Mouse (Mus musculus): ENCODE data around the gene Fbxw17. TPM values are rescaled to one million over a fixed set of nuclear protein-coding genes. Genes with fewer than 3 reads are reported as not detected.
"Not testable (repeated sequence)": the region's sequence is repeated elsewhere in the genome, so short reads cannot be mapped to it uniquely, and the experiment has no call there.

Gene Fbxw17
- polyA plus RNA-seq, 1 experiment from 2014 or later = 36.4 TPM

- no peaks in the 10 kb centered on the region for H3K27me3 ChIP-seq (ENCODE audit: insufficient read depth, low read length)
- no peak within 1 kb of the TSS for H3K4me3 ChIP-seq (ENCODE audit: low read depth, low read length)
- H3K4me2 ChIP-seq = no peak within 1 kb of the TSS
- H3K9ac ChIP-seq = no peak within 1 kb of the TSS
- no peaks in the 10 kb centered on the region for H3K4me1 ChIP-seq (ENCODE audit: insufficient read depth)
- 76% methylated on average over 2 of the region's 2 CpGs for WGBS
- no peak for TF ChIP-seq CTCF (IDR thresholded peaks at IDR 0.05; ENCODE audit: low read depth)
- no peak for DNase-seq
- H3K36me3 ChIP-seq (ENCODE audit: insufficient read depth) = no peaks in the 10 kb centered on the region
- H3K27ac ChIP-seq (ENCODE audit: low read depth) = no peak within 1 kb of the TSS
- no peaks in the 10 kb centered on the region for H3K9me3 ChIP-seq (ENCODE audit: low read depth, low read length)
- ATAC-seq (ENCODE audit: insufficient read depth) = no peak
These were observed 26.1 kb downstream of the Fbxw17 start, which contains the start of gene Gm47429 for GRCm38 (mm10) chr13:50443812-50444211. Gene Gm47429, minus strand, starts transcription at chr13:50443912.

DNA sequence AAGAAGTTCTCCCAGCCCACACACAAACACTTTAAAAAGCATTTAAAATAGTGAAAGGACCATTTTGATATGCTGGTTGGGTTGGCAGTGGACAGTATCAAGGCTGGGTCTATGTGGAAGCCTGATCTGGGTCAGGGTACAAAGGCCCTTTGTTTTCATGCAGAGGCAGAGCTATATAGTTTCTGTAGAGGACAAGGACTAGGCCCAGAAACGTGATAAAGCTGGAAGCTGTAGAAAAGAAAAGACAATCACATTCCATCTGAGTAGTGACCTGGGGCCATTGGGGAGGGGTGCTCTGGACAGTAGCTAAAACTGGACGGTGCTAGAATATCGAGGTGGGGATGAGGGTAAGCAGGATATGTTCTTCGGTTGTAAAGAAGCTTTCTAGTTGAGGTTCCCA, 27.6 kb downstream of the Fbxw17 start:
- DNase-seq (no peak), ATAC-seq (ENCODE audit: insufficient read depth) (no peak)
- TF ChIP-seq CTCF (IDR thresholded peaks at IDR 0.05; ENCODE audit: low read depth) = no peak
- Histone ChIP-seq H3K27ac (ENCODE audit: low read depth) (no peak overlapping the region), H3K4me3 (ENCODE audit: low read depth, low read length) (no peak overlapping the region), H3K4me1 (ENCODE audit: insufficient read depth) (no peaks in the 10 kb centered on the region), H3K9ac (no peak overlapping the region), H3K27me3 (ENCODE audit: insufficient read depth, low read length) (no peaks in the 10 kb centered on the region), H3K9me3 (ENCODE audit: low read depth, low read length) (no peaks in the 10 kb centered on the region), H3K4me2 (no peak overlapping the region), H3K36me3 (ENCODE audit: insufficient read depth) (no peaks in the 10 kb centered on the region)
- 74% methylated on average over 4 of the region's 4 CpGs for WGBS

- H3K9me3 ChIP-seq (ENCODE audit: low read depth, low read length); H3K27ac ChIP-seq (ENCODE audit: low read depth); H3K4me1 ChIP-seq (ENCODE audit: insufficient read depth); H3K9ac ChIP-seq; H3K4me2 ChIP-seq; H3K36me3 ChIP-seq (ENCODE audit: insufficient read depth); ATAC-seq (ENCODE audit: insufficient read depth); H3K4me3 ChIP-seq (ENCODE audit: low read depth, low read length); DNase-seq; H3K27me3 ChIP-seq (ENCODE audit: insufficient read depth, low read length): not testable (repeated sequence)
- WGBS = 60% methylated on average over 9 of the region's 9 CpGs
These were observed 34.6 kb downstream of the Fbxw17 start for GRCm38 (mm10) chr13:50452266-50452665.

GRCm38 (mm10) chr13:50453426-50453825, 35.8 kb downstream of the Fbxw17 start:
- Histone ChIP-seq H3K27me3 (ENCODE audit: insufficient read depth, low read length) (no peaks in the 10 kb centered on the region), H3K36me3 (ENCODE audit: insufficient read depth) (no peaks in the 10 kb centered on the region), H3K4me3 (ENCODE audit: low read depth, low read length) (no peak overlapping the region), H3K9ac (no peak overlapping the region), H3K4me1 (ENCODE audit: insufficient read depth) (no peaks in the 10 kb centered on the region), H3K9me3 (ENCODE audit: low read depth, low read length) (no peaks in the 10 kb centered on the region), H3K27ac (ENCODE audit: low read depth) (no peak overlapping the region), H3K4me2 (no peak overlapping the region)
- no peak for ATAC-seq (ENCODE audit: insufficient read depth)
- no peak for TF ChIP-seq CTCF (IDR thresholded peaks at IDR 0.05; ENCODE audit: low read depth)
- WGBS = 26% methylated on average over 4 of the region's 4 CpGs
- no peak for DNase-seq

DNA sequence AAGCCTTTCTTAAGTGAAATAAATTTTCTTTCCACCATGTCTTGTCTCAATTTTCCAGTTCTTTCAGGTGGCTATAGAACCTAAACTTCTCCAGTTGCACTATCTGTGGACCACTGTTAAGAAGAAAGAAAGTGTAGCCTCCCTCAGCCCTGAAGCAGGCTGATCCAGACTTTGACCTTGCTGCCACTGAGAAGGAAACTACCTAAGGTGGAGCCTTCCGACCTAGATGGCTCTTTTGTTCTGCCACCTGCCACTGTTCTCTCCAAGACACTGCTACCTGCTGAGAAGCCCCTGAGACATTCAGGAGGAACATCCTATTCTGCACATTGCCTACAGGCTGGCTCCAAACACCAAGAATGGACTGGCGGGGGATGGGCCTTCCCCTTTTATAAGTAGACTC, 42.8 kb downstream of the Fbxw17 start:
- ATAC-seq (ENCODE audit: insufficient read depth); H3K4me2 ChIP-seq; H3K4me3 ChIP-seq (ENCODE audit: low read depth, low read length); H3K9ac ChIP-seq; DNase-seq; H3K27me3 ChIP-seq (ENCODE audit: insufficient read depth, low read length); H3K36me3 ChIP-seq (ENCODE audit: insufficient read depth); H3K9me3 ChIP-seq (ENCODE audit: low read depth, low read length); H3K4me1 ChIP-seq (ENCODE audit: insufficient read depth); H3K27ac ChIP-seq (ENCODE audit: low read depth): not testable (repeated sequence)
- WGBS = 79% methylated on average over 2 of the region's 2 CpGs

DNA sequence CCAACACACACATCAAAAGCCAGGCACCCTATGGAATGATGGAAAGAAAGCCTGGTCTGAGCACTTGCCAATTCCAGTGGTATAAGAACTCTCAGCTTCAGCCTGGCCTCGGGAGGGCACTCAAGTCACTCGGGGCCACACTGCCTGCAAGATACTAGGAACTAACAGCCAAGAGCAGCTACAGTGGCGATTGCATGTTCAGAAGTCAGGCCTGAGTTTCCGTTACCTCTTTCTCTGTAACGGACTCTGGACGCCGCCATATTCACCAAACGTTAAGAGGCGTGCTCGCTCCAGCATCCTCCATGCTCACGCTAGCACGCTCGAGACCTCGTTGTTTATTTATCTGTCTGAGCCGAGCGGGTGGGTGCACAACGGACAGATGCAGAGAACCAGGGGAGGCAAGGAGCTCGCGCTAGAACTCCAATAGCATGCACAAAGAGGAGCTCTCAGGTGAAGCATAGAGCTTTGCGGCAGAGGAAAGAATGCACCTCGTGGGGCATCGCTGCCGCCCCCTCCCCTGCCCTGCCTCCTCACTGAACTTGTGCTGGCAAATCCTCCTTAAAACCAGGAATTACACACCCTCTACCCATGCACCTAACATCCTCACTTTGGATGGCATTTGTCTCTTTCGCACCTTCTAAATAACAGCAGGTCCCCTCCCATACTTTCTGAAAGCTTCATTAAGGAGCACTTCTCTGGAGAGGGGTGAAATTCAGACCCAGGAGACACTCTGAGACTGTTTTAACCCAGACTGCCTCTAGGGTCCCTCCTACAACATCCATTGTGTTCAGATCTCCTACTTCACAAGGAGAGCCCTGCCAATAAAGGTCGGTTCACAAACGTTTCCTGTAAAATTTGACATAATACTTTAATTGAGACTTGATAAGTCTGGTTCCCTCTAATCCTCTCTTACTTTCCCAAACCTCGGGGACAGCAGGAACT, 47.2 kb downstream of the Fbxw17 start:
- DNase-seq (peak; percentile 51), ATAC-seq (ENCODE audit: insufficient read depth) (peak; percentile 47; the same call in 1 of the 2 replicates)
- WGBS = 22% methylated on average over 27 of the region's 27 CpGs
- H3K27ac ChIP-seq (ENCODE audit: low read depth) = no peak overlapping the region
- 0 out of 2 replicates have a peak, but pooled peaks have one; percentile 12 for TF ChIP-seq CTCF (IDR thresholded peaks at IDR 0.05; ENCODE audit: low read depth)
- H3K4me2 ChIP-seq = peak overlapping the region; percentile 61
- H3K9ac ChIP-seq = peak overlapping the region; percentile 38; the same call in 1 of the 2 replicates
- no peaks in the 10 kb centered on the region for H3K27me3 ChIP-seq (ENCODE audit: insufficient read depth, low read length)
- peak overlapping the region; percentile 31 for H3K4me3 ChIP-seq (ENCODE audit: low read depth, low read length)
- H3K4me1 ChIP-seq (ENCODE audit: insufficient read depth) = no peaks in the 10 kb centered on the region
- no peaks in the 10 kb centered on the region for H3K36me3 ChIP-seq (ENCODE audit: insufficient read depth)
- H3K9me3 ChIP-seq (ENCODE audit: low read depth, low read length) = no peaks in the 10 kb centered on the region

GRCm38 (mm10) chr13:50467007-50467406, 49.3 kb downstream of the Fbxw17 start, which contains the start of gene Nutm2:
Gene Nutm2, plus strand, starts transcription at chr13:50467307.
- DNase-seq = no peak
- Histone ChIP-seq H3K9me3 (ENCODE audit: low read depth, low read length) (no peaks in the 10 kb centered on the region), H3K9ac (no peak within 1 kb of the TSS), H3K27me3 (ENCODE audit: insufficient read depth, low read length) (no peaks in the 10 kb centered on the region), H3K36me3 (ENCODE audit: insufficient read depth) (no peaks in the 10 kb centered on the region), H3K4me3 (ENCODE audit: low read depth, low read length) (no peak within 1 kb of the TSS), H3K4me2 (no peak within 1 kb of the TSS), H3K27ac (ENCODE audit: low read depth) (no peak within 1 kb of the TSS), H3K4me1 (ENCODE audit: insufficient read depth) (no peaks in the 10 kb centered on the region)
- WGBS = 69% methylated on average over 4 of the region's 4 CpGs
- no peak for TF ChIP-seq CTCF (IDR thresholded peaks at IDR 0.05; ENCODE audit: low read depth)
- ATAC-seq (ENCODE audit: insufficient read depth) = no peak

Other genes with a start within 250 kb of the Fbxw17 start
- 0.20 and 0.32 TPM in 2 replicates for gene Gm906, start 167.6 kb upstream of the Fbxw17 start, polyA plus RNA-seq (2014; fragmentation: Nextera tagmentation; extraction: Ambion mirVana)
- gene Gm47429, start 26.0 kb downstream of the Fbxw17 start, polyA plus RNA-seq (2014; fragmentation: Nextera tagmentation; extraction: Ambion mirVana) = not detected in 2 replicates
- gene Nutm2, start 49.4 kb downstream of the Fbxw17 start, polyA plus RNA-seq (2014; fragmentation: Nextera tagmentation; extraction: Ambion mirVana) = not detected in 2 replicates
- gene Gm904, start 225.4 kb downstream of the Fbxw17 start, polyA plus RNA-seq (2014; fragmentation: Nextera tagmentation; extraction: Ambion mirVana) = not detected in 2 replicates